9 mouse cellular contexts compared by ENCODE assay signal in the genomic region with DNA sequence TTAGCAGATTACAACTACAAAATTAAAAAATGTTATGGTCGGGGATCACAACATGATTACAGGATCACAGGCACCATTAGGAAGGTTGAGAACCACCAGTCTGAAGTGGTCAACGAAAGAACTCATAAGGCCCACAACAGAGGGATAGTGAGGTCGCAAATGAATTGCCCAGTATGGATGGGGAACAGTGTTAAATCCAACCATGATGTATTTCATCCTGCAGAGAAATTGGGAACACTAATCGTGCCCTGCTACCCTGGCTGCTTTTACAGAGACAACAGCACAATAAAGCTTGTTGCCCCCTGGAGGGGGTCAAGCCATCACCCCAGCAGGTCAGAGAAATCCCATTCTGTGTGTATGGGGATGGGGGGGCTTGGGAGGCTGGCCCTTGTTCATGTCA. TPM values are rescaled to one million over a fixed set of nuclear protein-coding genes. Genes with fewer than 3 reads are reported as not detected.
DNase-seq lines count a peak whose midpoint lies in the region; ATAC-seq and TF ChIP-seq lines count a peak whose summit lies in the region.
"Had no signal": no experiment of that assay in that cellular context is flagged by ENCODE, and none has a peak within 500 bp of the region (broad histone marks: within the 10 kb centered on the region; RNA-seq: fewer than 3 reads in every experiment).

No protein-coding gene starts in this region.

- intact Hi-C loops in heart, postnatal 14 days (cut with DNase I) = no loop called here

- peak overlapping the region; percentile 96 for H3K27ac ChIP-seq in heart, embryonic 13.5 days (replicated peaks)
- H3K27ac ChIP-seq in ES-Bruce4 (ENCODE audit: insufficient read depth, low read length) (no peak overlapping the region), macrophage (peak overlapping the region; percentile 86; the same call in 1 of the 2 replicates)
- 0 out of 2 replicates have a peak overlapping the region, but pooled peaks have one; percentile 20 for H3K27ac ChIP-seq in hindbrain, embryonic 11.5 days (ENCODE audit: low read depth, low read length)

- H3K9ac ChIP-seq in heart, embryonic 13.5 days = peak overlapping the region; percentile 94
- H3K9ac ChIP-seq in ES-Bruce4 (ENCODE audit: low read depth, poor library complexity, severe bottlenecking) = peak overlapping the region; percentile 86; the same call in 1 of the 2 replicates
- peak overlapping the region; percentile 89; the same call in 1 of the 2 replicates for H3K9ac ChIP-seq in hindbrain, embryonic 11.5 days (ENCODE audit: low read depth, low read length)

- DNase-seq in heart, postnatal 14 days = no peak
- no peak for DNase-seq in hindbrain, embryonic 11.5 days (ENCODE audit: low spot score)
- DNase-seq in cerebellum, adult 9-10 months = no peak
- no peak for DNase-seq in retina, postnatal 1 day
- no peak for DNase-seq in embryo, embryonic 9.5 days (ENCODE audit: extremely low spot score)

- no peak for TF ChIP-seq POLR2A in ES-Bruce4 (IDR thresholded peaks at IDR 0.05; ENCODE audit: insufficient read depth, low read length)

- H3K79me2 ChIP-seq in macrophage (ENCODE audit: inconsistent target) = peaks cover 61% of the 10 kb centered on the region

- peak overlapping the region; percentile 75 for H3K4me3 ChIP-seq in heart, embryonic 13.5 days
- no peak overlapping the region for H3K4me3 ChIP-seq in ES-Bruce4 (ENCODE audit: low read depth, low read length)
- peak overlapping the region; percentile 94 for H3K4me3 ChIP-seq in hindbrain, embryonic 11.5 days (ENCODE audit: low read depth, low read length)
- peak overlapping the region; percentile 89 for H3K4me3 ChIP-seq in macrophage (ENCODE audit: inconsistent target)

- no peaks in the 10 kb centered on the region for H3K9me3 ChIP-seq in heart, embryonic 13.5 days
- no peaks in the 10 kb centered on the region for H3K9me3 ChIP-seq in ES-Bruce4 (replicated peaks; ENCODE audit: control insufficient read depth, insufficient read depth, low read length, poor library complexity, severe bottlenecking)
- H3K9me3 ChIP-seq in hindbrain, embryonic 11.5 days (ENCODE audit: control insufficient read depth, low read length) = no peaks in the 10 kb centered on the region

- TF ChIP-seq EP300 in ES-Bruce4 (IDR thresholded peaks at IDR 0.05; ENCODE audit: insufficient read depth, low read depth, low read length) = no peak

- H3K4me1 ChIP-seq in heart, embryonic 13.5 days = peaks cover 49% of the 10 kb centered on the region
- H3K4me1 ChIP-seq in ES-Bruce4 (ENCODE audit: control insufficient read depth, insufficient read depth, low read length) = peaks cover 3% of the 10 kb centered on the region
- H3K4me1 ChIP-seq in hindbrain, embryonic 11.5 days (replicated peaks; ENCODE audit: control insufficient read depth, insufficient read depth, low read length) = peaks cover 9% of the 10 kb centered on the region

- peaks cover 74% of the 10 kb centered on the region for H3K36me3 ChIP-seq in heart, embryonic 13.5 days
- H3K36me3 ChIP-seq in ES-Bruce4 (ENCODE audit: control insufficient read depth, insufficient read depth, low read length, poor library complexity, severe bottlenecking) (peaks cover 64% of the 10 kb centered on the region), macrophage (ENCODE audit: inconsistent target) (peaks cover 50% of the 10 kb centered on the region)
- H3K36me3 ChIP-seq in hindbrain, embryonic 11.5 days (ENCODE audit: control insufficient read depth, insufficient read depth, low read length) = 0 out of 2 replicates have a peak, but pooled peaks cover 20% of the 10 kb centered on the region

- 72% methylated on average over 4 of the region's 4 CpGs for WGBS in heart, embryonic 13.5 days
- 57% methylated on average over 4 of the region's 4 CpGs for WGBS in hindbrain, embryonic 11.5 days
- WGBS in macrophage (ENCODE audit: missing documents) = 73% methylated on average over 4 of the region's 4 CpGs

- TF ChIP-seq CTCF in ES-Bruce4 (IDR thresholded peaks at IDR 0.05; ENCODE audit: low read depth, low read length) = no peak

- H3K4me2 ChIP-seq in heart, embryonic 13.5 days = peak overlapping the region; percentile 95
- H3K4me2 ChIP-seq in hindbrain, embryonic 11.5 days (replicated peaks; ENCODE audit: low read depth, low read length) = peak overlapping the region; percentile 80

- no peaks in the 10 kb centered on the region for H3K27me3 ChIP-seq in heart, embryonic 13.5 days (replicated peaks)
- H3K27me3 ChIP-seq in ES-Bruce4 (ENCODE audit: control insufficient read depth, insufficient read depth, low read length, poor library complexity, severe bottlenecking) = no peaks in the 10 kb centered on the region
- H3K27me3 ChIP-seq in hindbrain, embryonic 11.5 days (ENCODE audit: control insufficient read depth, insufficient read depth, low read length) = no peaks in the 10 kb centered on the region

- no peak for ATAC-seq in heart, embryonic 13.5 days (ENCODE audit: extremely low read depth, insufficient number of reproducible peaks, low FRiP score, low TSS enrichment)
- ATAC-seq in hindbrain, embryonic 11.5 days (ENCODE audit: low FRiP score) = no peak

RNA-seq across cellular contexts. Expression of a gene that starts 1.7 kb away (rescaled TPM):
- 409 and 412 TPM in 2 replicates for polyA plus RNA-seq in heart, embryonic 13.5 days (2015; fragmentation: Nextera tagmentation; extraction: Ambion mirVana)
- total RNA-seq in heart, postnatal 14 days (2021) = 10 to 100 TPM; 43.6 to 52.4 TPM
- polyA plus RNA-seq in ES-Bruce4 (2011; ENCODE audit: insufficient read depth, insufficient read length, low read depth, missing spikeins) (500 and 515 TPM in 2 replicates), macrophage (2018) (67.3 to 311 TPM (median 228 TPM) in 3 replicates)
- polyA plus RNA-seq in hindbrain, embryonic 11.5 days (2014; fragmentation: Nextera tagmentation; extraction: Ambion mirVana) = 1,115 and 1,160 TPM in 2 replicates
- total RNA-seq in macrophage (2018; cell fraction: chromatin; rRNA removed) = 10 to 100 TPM in 25 of 26 experiments, 1 to 10 TPM in 1; 9.3 to 75.6 (median 18.2) TPM
- total RNA-seq in macrophage (2018; cell fraction: cytosol; rRNA removed) = 100 to 1,000 TPM in 9 of 26 experiments, 10 to 100 TPM in 17; 69.7 to 126 (median 94.2) TPM
- total RNA-seq in macrophage (2018; cell fraction: nucleus; rRNA removed) = 10 to 100 TPM; 11.8 to 86.2 (median 39.3) TPM

RNA-seq across cellular contexts. Expression of a gene that starts 1.8 kb away (rescaled TPM):
- 62.3 and 66.2 TPM in 2 replicates for polyA plus RNA-seq in heart, embryonic 13.5 days (2015; fragmentation: Nextera tagmentation; extraction: Ambion mirVana)
- 10 to 100 TPM; 21.8 to 24.9 TPM for total RNA-seq in heart, postnatal 14 days (2021)
- 46.1 and 51.7 TPM in 2 replicates for polyA plus RNA-seq in ES-Bruce4 (2011; ENCODE audit: insufficient read depth, insufficient read length, low read depth, missing spikeins)
- 77.0 and 85.0 TPM in 2 replicates for polyA plus RNA-seq in hindbrain, embryonic 11.5 days (2014; fragmentation: Nextera tagmentation; extraction: Ambion mirVana)
- 100 to 1,000 TPM in 15 of 26 experiments, 10 to 100 TPM in 11; 40.9 to 207 (median 119) TPM for total RNA-seq in macrophage (2018; cell fraction: chromatin; rRNA removed)
- 10 to 100 TPM; 19.5 to 49.5 (median 40.8) TPM for total RNA-seq in macrophage (2018; cell fraction: cytosol; rRNA removed)
- total RNA-seq in macrophage (2018; cell fraction: nucleus; rRNA removed) = 100 to 1,000 TPM in 7 of 26 experiments, 10 to 100 TPM in 19; 32.2 to 191 (median 68.2) TPM
- 38.8 to 85.1 TPM (median 48.0 TPM) in 3 replicates for polyA plus RNA-seq in macrophage (2018)

RNA-seq across cellular contexts. Expression of a gene that starts 7.9 kb away (rescaled TPM):
- polyA plus RNA-seq in heart, embryonic 13.5 days (2015; fragmentation: Nextera tagmentation; extraction: Ambion mirVana) = 1.8 and 2.7 TPM in 2 replicates
- not detected for total RNA-seq in heart, postnatal 14 days (2021)
- polyA plus RNA-seq in ES-Bruce4 (2011; ENCODE audit: insufficient read depth, insufficient read length, low read depth, missing spikeins) (not detected in 2 replicates), macrophage (2018) (not detected in 3 replicates)
- 1.4 and 1.6 TPM in 2 replicates for polyA plus RNA-seq in hindbrain, embryonic 11.5 days (2014; fragmentation: Nextera tagmentation; extraction: Ambion mirVana)
- not detected for total RNA-seq in macrophage (2018; cell fraction: chromatin; rRNA removed)
- total RNA-seq in macrophage (2018; cell fraction: cytosol; rRNA removed) = under 1 TPM in 1 of 26 experiments, not detected in 25; 0.31 TPM
- total RNA-seq in macrophage (2018; cell fraction: nucleus; rRNA removed) = 1 to 10 TPM in 1 of 26 experiments, not detected in 25; 2.6 TPM
- polyA plus RNA-seq: urinary bladder, adult 2 months had no signal

RNA-seq across cellular contexts. Expression of a gene that starts 15.3 kb away (rescaled TPM):
- 20.7 and 22.1 TPM in 2 replicates for polyA plus RNA-seq in heart, embryonic 13.5 days (2015; fragmentation: Nextera tagmentation; extraction: Ambion mirVana)
- total RNA-seq in heart, postnatal 14 days (2021) = 10 to 100 TPM; 26.4 to 29.6 TPM
- 11.7 and 12.9 TPM in 2 replicates for polyA plus RNA-seq in ES-Bruce4 (2011; ENCODE audit: insufficient read depth, insufficient read length, low read depth, missing spikeins)
- polyA plus RNA-seq in hindbrain, embryonic 11.5 days (2014; fragmentation: Nextera tagmentation; extraction: Ambion mirVana) = 7.5 and 8.3 TPM in 2 replicates
- 10 to 100 TPM in 8 of 26 experiments, 1 to 10 TPM in 18; 1.8 to 16.3 (median 7.2) TPM for total RNA-seq in macrophage (2018; cell fraction: chromatin; rRNA removed)
- 10 to 100 TPM in 9 of 26 experiments, 1 to 10 TPM in 17; 5.0 to 17.8 (median 8.7) TPM for total RNA-seq in macrophage (2018; cell fraction: cytosol; rRNA removed)
- total RNA-seq in macrophage (2018; cell fraction: nucleus; rRNA removed) = 10 to 100 TPM in 12 of 26 experiments, 1 to 10 TPM in 14; 4.2 to 22.1 (median 9.6) TPM
- 6.7 to 9.5 TPM (median 8.9 TPM) in 3 replicates for polyA plus RNA-seq in macrophage (2018)

RNA-seq across cellular contexts. Expression of a gene that starts 32.6 kb away (rescaled TPM):
- not detected in 2 replicates for polyA plus RNA-seq in heart, embryonic 13.5 days (2015; fragmentation: Nextera tagmentation; extraction: Ambion mirVana)
- not detected for total RNA-seq in heart, postnatal 14 days (2021)
- not detected in 2 replicates for polyA plus RNA-seq in ES-Bruce4 (2011; ENCODE audit: insufficient read depth, insufficient read length, low read depth, missing spikeins)
- not detected in 2 replicates for polyA plus RNA-seq in hindbrain, embryonic 11.5 days (2014; fragmentation: Nextera tagmentation; extraction: Ambion mirVana)
- not detected for total RNA-seq in macrophage (2018; cell fraction: chromatin; rRNA removed)
- total RNA-seq in macrophage (2018; cell fraction: cytosol; rRNA removed) = not detected
- not detected for total RNA-seq in macrophage (2018; cell fraction: nucleus; rRNA removed)
- not detected in 3 replicates for polyA plus RNA-seq in macrophage (2018)
- polyA plus RNA-seq: urinary bladder, adult 2 months had no signal
